Mouse (Mus musculus) A20 (cell line): ENCODE measurements at regions not wholly inside any gene's neighbourhood (a gene's known extent, or its start where the extent isn't known, plus 50 kb on each side); places are given as distances from the start of the nearest gene placed in this dataset.

Source experiments
- DNase-seq: peaks from one replicate; pipeline ENCODE4 v3.0.0-alpha.2; 2011; ENCODE audit warnings: low read depth, low spot score

- no peak for DNase-seq
Observed at GRCm38 (mm10) chr13:52702201-52702611, 119.2 kb downstream of the Syk start.

GRCm38 (mm10) chr13:52703401-52704164, 120.6 kb downstream of the Syk start:
- no peak for DNase-seq

GRCm38 (mm10) chr13:52704673-52705072, 121.7 kb downstream of the Syk start:
- DNase-seq, result no peak

GRCm38 (mm10) chr13:52709580-52709979, 126.6 kb downstream of the Syk start:
- no peak for DNase-seq

- peak; percentile 71 for DNase-seq
Observed at GRCm38 (mm10) chr13:52711713-52712369, 128.9 kb downstream of the Syk start.

- DNase-seq, result peak; percentile 69
Observed at GRCm38 (mm10) chr13:52721463-52721862, 138.5 kb downstream of the Syk start.

- no peak for DNase-seq
Observed at GRCm38 (mm10) chr13:52722718-52723117, 139.7 kb downstream of the Syk start.

- no peak for DNase-seq
Observed at GRCm38 (mm10) chr13:52726043-52726442, 143.1 kb downstream of the Syk start.

GRCm38 (mm10) chr13:52726525-52726924, 143.6 kb downstream of the Syk start:
- DNase-seq, result peak; percentile 27

GRCm38 (mm10) chr13:52735453-52735933, 152.5 kb downstream of the Syk start:
- no peak for DNase-seq

GRCm38 (mm10) chr13:52735934-52736523, 153.1 kb downstream of the Syk start:
- DNase-seq, result no peak

GRCm38 (mm10) chr13:52738095-52738660, 155.2 kb downstream of the Syk start:
- DNase-seq, result no peak

- no peak for DNase-seq
Observed at GRCm38 (mm10) chr13:52741371-52741770, 158.4 kb downstream of the Syk start.

GRCm38 (mm10) chr13:52756005-52756404, 173.0 kb downstream of the Syk start:
- DNase-seq, result no peak

- no peak for DNase-seq
Observed at GRCm38 (mm10) chr13:52765508-52766181, 163.8 kb downstream of the Auh start.

- DNase-seq, result no peak
Observed at GRCm38 (mm10) chr13:52766236-52766635, 163.2 kb downstream of the Auh start.

- DNase-seq, result no peak
Observed at GRCm38 (mm10) chr13:52769956-52770355, 159.5 kb downstream of the Auh start.

- no peak for DNase-seq
Observed at GRCm38 (mm10) chr13:52771518-52771917, 158.0 kb downstream of the Auh start.

GRCm38 (mm10) chr13:52772081-52772480, 157.4 kb downstream of the Auh start:
- DNase-seq, result no peak

- DNase-seq, result no peak
Observed at GRCm38 (mm10) chr13:52777396-52778034, 152.0 kb downstream of the Auh start.

GRCm38 (mm10) chr13:52778848-52779247, 150.6 kb downstream of the Auh start:
- DNase-seq, result no peak
